Mouse (Mus musculus) MEL-GATA-1-ER (cell line): ENCODE measurements around the gene Apobr.

Experiments used
- DNase-seq: peaks from one replicate; pipeline ENCODE4 v3.0.0-alpha.2; 2012; ENCODE audit warnings: low read depth; ENCODE audit errors: extremely low read depth

The Apobr gene

DNA sequence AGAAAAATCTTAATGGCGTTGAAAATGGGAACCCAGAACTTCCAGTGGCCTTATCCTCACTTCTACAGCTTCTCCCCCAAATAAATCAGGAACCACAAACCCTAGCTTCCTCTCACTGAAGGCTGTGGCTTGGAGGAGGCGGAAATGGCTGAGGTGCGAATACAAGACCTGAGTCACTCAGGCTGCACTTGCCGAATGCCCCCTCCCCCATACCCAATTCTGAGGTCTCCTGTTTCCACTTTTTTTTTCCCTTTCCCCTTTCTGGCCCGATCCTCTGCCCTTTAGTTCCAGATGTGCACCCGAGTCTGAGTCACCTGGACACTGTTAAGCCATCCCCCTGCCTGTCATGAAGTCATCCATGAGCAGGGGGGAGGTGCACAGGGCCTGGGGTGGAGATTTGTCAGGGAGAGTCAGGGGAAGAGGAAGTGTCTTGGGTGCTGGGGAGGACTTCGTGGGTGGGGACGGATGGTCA lies at the start of gene Apobr:
TSS of gene Apobr (plus strand) at position 437 of the 472 bp plus-strand sequence.
- peak; percentile 61 for DNase-seq

GRCm38 (mm10) chr7:126535766-126536165 lies 49.0 kb upstream of the Apobr start:
- peak; percentile 16 for DNase-seq

GRCm38 (mm10) chr7:126536466-126536865 lies 48.3 kb upstream of the Apobr start:
- peak; percentile 21 for DNase-seq

DNA sequence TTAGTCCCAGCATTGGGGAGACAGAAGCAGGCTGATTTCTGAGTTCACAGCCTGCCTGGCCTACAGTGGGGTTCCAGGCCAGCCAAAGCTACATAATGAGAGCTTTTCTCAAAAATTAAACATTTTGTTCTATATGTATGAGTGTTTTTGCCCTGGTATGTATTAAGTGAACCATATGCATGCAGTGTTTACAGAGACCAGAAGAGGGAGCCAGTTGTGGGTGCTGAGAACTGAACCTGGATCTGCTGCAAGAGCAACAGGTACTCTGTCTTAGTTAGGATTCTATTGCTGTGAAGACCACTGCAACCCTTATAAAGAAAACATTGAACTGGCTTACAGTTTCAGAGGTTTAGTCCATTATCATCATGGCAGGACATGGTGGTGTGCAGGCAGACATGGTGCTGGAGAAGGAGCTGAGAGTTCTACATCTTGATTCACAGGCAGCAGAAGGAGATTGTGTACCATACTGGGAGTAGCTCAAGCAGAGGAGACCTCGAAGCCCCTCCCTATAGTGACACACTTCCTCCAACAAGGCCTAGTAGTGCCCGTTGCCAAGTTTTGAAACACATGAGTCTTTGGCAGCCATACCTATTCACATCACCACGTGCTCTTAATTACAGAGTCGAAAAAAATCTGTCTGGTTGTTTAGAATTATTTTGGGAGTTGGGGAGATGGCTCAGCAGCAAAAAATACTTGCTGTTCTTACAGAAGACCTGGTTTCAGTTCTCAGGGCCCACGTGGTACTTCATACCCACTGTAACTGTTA lies 46.7 kb upstream of the Apobr start:
- peak; percentile 57 for DNase-seq

DNA sequence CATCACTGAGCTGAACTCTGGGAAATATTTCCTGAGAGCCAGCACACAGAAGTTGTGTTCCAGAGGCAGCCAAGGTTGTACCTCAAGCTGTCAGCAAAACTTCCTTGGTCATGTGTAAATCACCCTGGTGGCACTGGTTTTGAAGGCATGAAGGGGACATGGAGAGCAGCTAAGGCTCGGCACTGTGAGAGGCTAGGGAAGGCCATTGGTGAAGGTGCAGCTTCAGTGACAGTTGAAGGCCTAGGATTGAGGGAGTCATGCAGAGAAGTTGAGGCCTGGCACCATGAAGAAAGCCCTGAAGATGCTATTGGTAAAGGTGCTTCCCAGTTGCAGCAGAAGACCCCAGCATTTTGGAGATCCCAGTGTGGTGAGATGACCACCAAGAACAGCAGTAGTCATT lies 43.1 kb upstream of the Apobr start:
- no peak for DNase-seq

- no peak for DNase-seq
Observed at GRCm38 (mm10) chr7:126545631-126546030, 39.1 kb upstream of the Apobr start.

DNA sequence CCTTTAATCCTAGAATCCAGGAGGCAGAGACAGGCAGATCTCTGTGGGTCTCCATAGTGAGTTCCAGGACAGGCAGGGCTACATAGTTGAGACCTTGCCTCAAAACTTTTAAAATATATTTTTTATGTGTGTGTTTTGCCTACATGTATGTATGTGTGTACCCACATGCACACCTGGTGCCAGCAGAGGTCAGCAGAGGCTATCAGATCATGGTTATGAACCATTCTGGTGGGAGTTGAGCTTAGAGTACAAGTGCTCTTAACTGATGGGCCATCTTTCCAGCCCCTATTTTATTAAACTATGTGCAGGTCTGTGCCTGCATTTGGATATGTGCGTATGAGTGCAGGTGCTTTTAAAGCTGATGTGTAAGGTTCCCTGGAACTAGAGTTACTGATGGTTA lies 29.9 kb upstream of the Apobr start:
- no peak for DNase-seq

DNA sequence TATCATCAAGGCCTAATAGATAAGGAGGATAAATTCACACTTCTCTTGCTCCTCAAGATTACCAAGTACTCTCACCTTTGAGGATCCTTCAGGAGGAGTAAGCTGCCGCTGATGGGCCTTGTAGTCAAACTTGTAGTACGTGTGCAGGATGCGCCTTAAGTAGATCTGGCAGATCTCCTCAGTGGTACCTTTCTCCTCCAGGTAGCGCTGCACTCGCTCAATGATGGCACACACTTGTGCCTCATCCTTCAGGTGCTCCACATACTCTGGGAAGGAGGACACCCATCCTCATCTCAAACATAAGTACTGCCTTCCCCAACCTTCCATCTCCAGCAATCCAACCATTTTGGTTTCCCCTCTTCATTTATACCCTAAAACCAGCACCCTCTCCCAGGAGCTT lies 28.1 kb upstream of the Apobr start:
- DNase-seq, result no peak

GRCm38 (mm10) chr7:126565693-126566092 lies 19.0 kb upstream of the Apobr start:
- DNase-seq, result no peak

DNA sequence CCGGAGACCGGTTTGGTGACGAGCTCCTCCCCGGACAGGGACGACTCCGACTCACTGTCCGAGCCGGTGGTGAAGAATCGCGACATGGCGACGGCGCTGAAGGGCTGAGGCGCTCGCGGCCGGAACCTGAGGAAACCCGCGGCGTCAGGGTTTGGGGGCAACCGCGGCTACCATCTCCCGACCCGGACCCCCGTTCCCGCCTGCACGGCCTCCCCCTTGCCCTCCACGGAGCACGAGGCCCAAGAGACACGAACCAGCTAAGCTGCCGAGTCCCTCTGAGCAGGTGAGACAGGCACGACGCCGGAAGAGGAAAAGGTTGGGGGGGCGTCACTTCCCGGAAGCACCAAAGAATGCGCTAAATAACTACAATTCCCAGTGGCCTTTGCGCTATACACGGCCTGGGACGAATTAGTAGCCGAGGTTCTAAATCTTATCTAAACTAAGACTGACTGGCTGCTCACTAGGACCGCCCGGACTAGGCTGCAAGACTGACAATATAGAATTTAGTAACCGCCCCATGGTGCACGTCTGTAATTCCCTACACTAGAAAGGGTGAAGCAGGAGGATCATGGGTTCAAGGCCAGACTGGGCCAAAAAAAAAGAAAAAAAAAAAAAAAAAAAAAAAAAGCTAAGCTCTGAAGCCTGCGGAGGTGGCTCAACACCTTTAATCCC lies 18.5 kb upstream of the Apobr start, which contains the start of gene Eif3c:
TSS of gene Eif3c (minus strand) at position 318 of the 672 bp plus-strand sequence.
- DNase-seq, result peak; percentile 97

- DNase-seq, result peak; percentile 73
Observed at GRCm38 (mm10) chr7:126576946-126577345, 7.8 kb upstream of the Apobr start.

GRCm38 (mm10) chr7:126579172-126579571 lies 5.6 kb upstream of the Apobr start:
- DNase-seq, result no peak

GRCm38 (mm10) chr7:126581661-126582060 lies 3.1 kb upstream of the Apobr start:
- no peak for DNase-seq

DNA sequence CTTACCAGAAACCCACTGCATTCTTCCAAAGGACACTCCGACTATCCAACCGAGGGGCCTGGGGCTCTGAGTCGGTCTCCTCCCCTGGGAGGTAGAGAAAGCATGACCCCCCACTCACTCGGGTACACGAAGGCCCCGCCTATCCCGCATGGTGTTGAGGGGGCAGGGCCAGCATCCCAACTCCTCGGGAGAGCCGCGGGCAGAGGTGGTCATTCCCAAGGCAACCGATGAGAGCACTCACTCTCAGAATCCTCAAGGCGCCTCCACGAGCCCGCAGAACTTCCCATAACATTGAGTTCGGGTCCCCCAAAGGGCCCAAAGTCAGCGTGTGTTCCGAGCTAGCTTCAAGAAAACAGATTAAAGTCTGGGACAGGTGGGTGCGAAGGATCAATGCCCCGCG lies 2.0 kb upstream of the Apobr start:
- no peak for DNase-seq

GRCm38 (mm10) chr7:126583251-126583709 lies 1.5 kb upstream of the Apobr start:
- peak; percentile 77 for DNase-seq

DNA sequence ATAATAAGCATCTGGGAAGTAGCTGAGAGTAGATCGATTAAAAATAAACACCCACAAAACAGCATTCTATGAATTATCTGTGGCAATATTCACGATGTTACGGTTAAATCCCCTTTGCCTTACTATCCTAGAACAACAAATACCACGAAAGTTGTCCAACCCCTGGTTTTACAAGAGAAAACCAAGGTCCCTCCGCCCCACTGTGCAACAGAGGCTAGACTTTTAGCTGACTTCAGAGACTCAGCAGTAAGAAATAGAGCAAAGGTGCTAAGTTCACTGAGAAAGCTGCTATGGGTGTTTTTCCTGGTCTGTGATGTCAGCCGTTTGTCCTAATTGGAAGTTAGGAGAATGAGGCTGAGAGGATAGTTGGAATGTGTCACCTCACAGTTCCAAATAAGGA lies 981 bp upstream of the Apobr start:
- no peak for DNase-seq

GRCm38 (mm10) chr7:126585717-126586116 lies 975 bp downstream of the Apobr start, which contains the start of gene Cln3:
Cln3 (minus strand) TSS chr7:126585817.
- DNase-seq, result no peak

- no peak for DNase-seq
Observed at GRCm38 (mm10) chr7:126586839-126587238, 2.1 kb downstream of the Apobr start.

- DNase-seq, result no peak
Observed at GRCm38 (mm10) chr7:126587779-126588178, 3.0 kb downstream of the Apobr start.

DNA sequence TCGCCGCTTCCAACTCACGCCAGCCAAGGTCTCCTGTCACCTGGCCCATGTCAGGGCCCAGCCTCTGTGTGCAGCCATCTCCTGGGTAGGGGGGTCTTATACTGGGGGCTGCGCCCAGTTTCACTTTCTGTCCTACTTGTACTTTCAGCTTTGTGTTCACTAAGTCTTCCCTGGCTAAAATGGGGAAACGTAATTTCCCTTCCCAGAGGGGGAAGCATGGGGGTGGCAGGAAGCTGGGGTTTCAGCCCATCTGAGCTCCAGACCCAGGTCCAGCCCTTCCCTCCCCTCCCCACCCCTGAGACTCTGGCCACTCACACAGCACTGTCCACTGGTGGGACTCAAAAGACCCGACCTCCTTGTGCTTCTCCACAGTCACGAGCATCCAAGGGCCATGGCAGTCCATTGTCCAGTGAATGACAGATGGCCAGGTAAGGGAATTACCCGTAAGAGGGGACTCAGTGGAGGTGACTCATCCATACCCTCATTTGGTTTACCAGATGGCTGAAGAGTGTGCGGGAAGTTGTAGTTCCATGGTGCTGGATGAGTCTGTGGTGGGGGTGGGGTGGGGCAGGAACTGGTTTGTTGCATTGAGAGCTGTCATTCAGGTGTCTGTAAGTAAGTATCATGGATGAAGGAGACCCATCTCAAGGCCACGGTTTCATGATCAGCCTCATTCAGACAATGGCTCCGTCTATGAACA lies 10.3 kb downstream of the Apobr start, which contains the start of gene Il27:
TSS of gene Il27 (minus strand) at position 80 of the 700 bp plus-strand sequence.
- no peak for DNase-seq

GRCm38 (mm10) chr7:126595890-126596289 lies 11.1 kb downstream of the Apobr start:
- no peak for DNase-seq

DNA sequence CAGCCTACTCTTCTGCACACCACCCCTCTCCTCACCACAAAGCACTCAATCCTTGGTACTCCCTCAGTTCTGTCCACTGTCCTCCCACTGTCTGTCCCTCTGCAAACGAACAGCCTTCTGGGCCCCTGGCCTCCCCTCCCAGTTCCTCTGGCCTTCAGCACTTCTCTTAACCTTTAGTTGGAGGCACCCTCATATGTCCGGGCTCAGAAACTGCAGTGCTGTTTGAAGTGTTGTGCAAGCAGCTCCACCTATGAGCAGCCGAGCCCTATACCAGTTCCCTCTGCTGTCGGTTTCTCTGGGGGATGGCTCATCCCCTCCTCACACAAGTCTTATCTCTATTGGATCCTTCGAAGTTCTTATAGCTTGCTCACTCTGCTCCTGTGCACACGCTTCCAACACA lies 11.7 kb downstream of the Apobr start:
- DNase-seq, result no peak
